Mouse (Mus musculus): ENCODE measurements at regions not wholly inside any gene's neighbourhood (a gene's known extent, or its start where the extent isn't known, plus 50 kb on each side); places are given as distances from the start of the nearest gene placed in this dataset.
A peak's percentile ranks its signal among the peaks of the same experiment; 100 is the strongest.

DNA sequence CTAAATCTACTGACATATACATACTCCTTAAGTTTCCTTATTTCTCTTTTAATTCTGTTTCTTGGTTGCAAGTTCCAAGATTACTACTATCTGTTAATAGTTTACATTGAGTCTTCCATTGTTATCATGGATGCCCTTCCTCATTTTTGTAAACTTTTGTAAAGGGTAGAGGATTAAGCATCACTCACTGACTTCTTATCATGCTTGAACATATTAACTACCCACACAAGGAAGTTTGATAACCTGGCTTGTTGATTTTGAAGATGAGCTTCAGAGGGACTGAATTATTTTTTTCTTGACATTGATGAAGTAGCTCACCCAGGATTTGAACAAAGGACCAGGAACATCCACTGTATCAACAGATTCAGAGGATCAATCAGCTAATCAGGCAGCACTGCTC, 162.8 kb upstream of the Fam98a start:
- no peak for DNase-seq

DNA sequence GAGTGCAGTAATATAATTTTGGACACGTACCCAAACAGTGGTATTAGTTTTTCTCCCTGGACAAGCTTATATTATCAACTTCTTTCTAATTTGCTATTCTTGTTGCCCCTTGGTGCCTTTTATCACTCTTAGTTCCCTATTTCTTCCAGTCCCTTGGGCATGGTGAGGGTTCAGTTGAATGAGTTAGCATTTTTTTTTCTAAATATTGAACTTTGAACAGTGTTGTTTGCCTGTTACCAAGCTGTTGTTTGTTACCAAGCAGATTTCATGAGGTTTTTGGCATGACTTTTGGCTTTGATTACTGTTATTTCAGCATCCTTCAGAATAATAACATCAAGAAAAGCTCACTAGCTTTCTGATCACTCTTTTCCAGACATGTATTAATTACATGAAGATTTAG, 162.3 kb upstream of the Fam98a start:
- no peak for DNase-seq

DNA sequence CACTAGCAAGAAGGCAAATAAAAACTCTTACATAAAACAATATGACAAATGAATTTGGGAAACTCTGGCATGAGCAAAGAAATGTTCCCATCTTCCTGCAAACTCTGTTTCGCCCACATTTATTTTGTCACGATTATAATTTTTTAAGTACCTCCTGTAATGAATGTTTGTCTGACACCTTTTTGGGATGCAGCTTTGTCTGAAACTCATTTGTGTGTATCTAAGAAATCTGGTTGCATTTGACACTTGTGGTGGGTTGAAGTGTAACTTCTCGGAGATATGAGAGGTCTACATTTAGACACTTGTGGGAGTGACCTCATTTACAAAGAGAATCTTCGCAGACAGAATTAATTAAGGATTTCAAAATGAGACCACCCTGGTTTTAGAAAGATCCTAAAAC, 155.9 kb upstream of the Fam98a start:
- no peak for DNase-seq

DNA sequence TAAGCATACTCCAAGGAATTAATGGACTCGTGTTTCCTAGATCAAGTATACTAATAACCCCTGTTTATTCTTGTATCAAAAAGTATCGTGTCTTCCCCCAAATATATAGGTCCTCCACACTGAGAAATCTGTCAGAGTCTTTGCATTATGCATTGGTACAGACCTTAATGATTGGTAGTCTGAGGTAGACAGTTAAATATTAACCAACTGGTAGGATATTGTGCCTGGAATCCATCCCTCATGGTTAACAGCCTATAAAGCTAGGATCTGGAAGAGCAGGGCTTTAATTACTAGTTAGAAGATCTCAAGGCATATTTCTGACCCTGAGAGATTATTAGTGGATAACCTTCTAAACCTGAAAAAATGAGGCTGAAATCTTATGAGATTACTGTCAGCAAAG, 153.6 kb upstream of the Fam98a start:
- no peak for DNase-seq

DNA sequence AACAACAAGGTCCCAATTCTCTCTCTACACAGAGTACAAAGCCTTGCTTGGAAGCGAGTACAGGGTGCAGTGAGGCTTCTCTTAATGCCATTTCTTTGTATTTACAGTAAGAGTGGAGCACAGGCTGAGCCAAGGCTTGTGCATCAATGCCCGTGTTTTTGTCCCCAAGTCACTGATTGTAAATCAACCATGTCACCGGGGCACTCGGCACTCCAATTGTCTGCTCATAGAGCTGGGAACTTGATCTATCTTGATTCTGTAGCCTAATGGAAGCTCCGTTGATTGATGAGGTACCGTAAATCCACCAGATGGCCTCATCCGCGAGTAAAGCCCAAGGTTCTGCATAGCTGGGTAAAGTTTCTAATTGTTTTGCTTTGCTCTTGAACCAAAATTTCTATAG, 152.1 kb upstream of the Fam98a start:
- no peak for DNase-seq

DNA sequence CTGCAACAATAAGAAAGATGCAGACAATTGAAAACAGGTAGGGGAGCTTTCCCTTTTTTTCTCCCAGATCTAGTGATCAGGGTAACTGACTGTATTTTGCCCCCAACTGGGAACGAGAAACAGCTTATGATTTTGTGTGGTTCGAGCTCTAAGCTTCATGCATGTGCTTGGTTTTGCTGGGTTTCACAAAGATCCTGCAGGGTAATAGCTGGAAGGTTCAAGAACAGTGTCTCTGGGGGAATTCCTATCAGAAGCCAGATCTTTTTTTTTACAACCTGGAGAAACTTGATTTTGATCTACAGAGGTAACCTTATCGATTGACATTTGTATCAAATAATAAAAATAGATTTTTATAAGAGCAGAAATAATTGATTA, 145.0 kb upstream of the Fam98a start:
- no peak for DNase-seq

DNA sequence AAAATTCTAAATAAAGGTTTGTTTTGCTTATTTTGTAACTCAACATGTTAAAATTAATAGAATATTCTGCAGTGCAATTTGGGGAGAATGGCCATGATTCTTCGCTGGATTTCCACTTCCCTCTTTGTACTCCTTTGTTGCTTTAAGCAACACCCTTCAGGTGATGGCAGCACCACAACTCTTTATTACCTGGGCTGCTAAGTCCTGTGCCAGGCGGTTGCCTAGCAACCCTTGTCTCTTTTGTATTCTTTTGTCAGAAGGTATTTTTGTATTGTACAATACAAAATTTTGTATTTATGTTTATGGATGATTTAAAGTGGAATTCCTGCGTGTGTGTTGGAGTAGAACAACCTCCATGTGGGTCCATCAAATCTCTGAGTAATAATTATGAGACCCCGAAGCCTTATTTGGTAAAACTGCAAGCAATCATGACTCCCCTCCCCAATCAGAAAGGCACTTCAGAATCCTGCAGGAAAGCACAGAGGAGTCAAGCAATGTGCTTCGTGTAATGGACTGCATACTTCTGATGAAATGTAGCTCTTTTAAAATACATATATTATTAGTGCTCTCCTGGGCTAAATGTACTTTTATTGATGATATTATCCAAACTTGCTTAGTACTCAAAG, 144.5 kb upstream of the Fam98a start:
- DNase-seq, result no peak

DNA sequence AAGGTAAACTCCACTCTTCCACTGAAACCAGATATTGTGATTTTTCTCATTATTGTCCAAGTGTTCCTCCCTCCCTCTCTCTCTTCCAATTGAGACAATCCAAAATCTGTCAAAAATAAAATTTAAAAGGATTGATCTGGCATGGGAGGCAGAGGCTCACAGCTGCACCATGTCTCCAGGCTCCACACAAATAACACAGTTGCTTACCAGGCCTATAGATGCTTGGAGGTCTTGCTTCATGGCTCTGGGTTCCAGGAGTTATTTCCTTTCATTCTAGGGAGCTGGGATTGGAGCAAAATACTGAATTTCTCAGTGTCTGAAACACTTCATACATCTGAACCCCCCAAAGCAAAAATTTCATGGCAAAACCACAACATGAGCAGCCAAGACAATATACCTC, 134.2 kb upstream of the Fam98a start:
- DNase-seq, result no peak

DNA sequence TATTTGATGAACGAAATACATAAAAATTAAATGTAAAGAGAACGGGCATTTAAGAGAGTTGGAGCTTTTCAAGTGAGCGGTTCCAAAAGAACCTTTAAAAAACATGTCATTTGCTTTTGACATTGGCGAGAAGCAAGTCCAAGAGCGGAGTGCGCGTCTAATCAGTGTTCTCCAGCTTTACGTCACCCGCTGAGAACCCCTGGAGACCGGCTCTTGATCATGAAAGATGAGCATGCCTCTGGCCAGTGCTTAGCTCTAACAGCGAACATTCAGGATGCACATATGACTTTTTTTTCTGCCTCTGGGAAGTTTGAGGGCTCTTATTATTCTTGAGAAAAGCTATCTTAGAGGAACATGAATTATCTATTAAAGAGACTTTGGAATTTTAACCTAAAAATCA, 95.2 kb upstream of the Fam98a start:
- DNase-seq, result no peak

DNA sequence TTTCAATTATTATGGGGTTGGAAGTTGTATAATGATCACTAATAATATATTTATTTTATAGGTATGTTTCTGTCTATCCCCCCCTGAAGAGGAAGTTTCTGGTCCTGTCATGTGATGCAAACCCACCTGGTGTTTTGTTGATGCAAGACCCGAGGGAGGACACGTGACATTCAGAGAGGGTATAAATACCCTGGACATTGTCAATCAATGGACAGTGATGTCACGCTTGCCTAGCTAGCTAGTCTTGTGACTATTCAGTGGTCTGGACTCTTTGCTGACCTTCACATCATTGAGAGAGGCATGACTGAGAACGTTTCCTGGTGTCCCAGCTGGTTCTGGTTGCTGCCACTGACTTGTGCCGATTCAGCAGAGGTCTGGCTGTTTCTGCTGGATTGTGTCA, 93.0 kb upstream of the Fam98a start:
- DNase-seq, result no peak

DNA sequence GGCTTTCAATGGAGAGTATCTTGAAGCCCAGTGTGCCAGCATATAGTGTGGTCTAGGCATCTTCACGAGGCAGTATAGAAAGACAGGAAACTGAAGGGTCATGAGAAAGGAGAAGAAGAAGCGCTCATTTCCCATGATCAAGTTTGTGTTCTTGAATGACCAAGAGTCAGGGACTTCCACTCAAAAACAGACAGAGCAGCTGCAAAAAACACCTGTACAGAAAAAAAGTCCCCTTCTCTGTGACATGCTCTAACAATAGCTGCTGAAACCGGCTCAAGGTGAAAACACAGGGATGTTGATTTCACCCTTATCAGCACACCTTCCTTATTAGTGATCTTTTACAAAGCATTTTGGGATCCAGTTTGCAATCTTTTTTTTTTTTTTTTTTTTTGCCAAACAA, 90.6 kb upstream of the Fam98a start:
- DNase-seq, result no peak

DNA sequence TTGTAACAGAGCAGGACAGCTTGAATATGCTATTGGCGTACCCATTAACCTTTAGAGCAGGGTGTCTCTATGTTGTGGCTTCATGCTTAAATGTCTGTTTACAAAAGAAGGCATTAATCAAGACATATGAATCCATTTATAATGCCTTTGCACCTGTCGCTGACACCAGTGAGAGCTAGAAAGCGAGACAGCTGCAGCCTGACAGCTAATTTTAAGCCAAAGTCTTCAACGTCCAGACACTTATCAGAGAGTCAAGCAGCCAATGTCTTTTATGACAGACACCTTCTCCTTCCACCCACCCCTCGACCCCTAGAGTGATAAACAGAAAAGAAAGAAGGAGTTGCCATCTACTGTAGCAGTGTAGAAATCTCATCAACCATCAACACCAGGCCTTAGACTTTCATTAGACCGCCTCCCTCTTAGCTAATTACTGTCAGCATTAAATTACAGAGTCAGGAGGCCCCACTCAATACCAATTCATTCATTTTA, 89.3 kb upstream of the Fam98a start:
- no peak for DNase-seq

DNA sequence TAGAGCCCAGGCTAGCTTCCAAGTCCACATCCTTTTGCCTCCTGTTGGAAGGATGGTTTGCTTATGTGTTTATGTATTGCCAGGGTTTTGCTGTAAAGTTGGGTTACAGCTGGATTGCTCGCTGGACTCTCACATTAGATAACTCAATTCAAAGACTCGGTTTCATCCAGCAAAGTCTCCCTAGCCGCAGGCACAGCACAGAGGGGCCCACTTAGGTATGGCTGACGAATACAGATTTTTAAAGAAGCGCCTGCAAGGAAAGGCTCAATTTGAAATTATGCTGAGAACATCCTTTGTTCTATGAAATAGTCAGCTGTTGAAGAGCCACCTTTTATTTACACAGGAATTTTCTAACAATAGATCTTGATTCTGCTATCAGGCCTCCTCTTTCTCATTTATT, 88.8 kb upstream of the Fam98a start:
- DNase-seq, result no peak

DNA sequence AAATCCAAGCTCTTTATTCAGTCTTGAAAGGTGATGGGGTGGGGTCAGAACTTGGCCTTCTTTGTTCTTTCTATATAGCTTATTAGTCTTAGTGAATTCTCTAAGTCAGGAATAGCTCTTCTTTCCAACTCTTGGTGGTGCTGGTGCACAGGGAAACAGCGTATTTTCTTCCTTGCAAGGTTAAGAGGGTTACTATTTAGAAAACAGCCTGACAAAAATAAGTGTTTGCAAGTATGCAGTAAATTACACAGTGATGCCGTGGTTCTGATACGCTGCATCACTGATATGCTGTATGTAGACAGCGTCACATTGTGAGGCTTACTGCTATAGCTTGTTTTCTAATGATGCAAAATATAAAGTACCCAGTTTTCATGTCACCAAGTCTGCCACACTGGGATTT, 78.1 kb upstream of the Fam98a start:
- no peak for DNase-seq

DNA sequence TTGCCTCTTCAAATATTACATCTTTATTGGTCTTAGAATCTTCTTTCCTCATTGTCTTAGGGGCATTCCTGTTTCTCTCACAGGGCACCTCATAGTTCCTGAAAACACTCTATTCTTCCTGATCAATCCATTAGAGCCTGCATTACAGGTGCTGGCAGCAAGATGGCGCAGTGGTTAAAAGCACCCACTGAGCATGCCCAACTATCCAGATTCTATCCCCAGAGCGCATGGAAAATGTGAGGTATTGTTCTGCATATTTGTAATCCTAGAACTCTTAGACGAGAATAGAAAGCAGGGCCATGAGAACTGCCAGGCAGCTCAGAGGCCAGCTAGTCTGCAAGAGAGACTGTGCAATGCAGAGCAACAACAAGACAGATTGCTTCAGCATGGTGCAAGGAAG, 67.7 kb upstream of the Fam98a start:
- DNase-seq, result no peak

DNA sequence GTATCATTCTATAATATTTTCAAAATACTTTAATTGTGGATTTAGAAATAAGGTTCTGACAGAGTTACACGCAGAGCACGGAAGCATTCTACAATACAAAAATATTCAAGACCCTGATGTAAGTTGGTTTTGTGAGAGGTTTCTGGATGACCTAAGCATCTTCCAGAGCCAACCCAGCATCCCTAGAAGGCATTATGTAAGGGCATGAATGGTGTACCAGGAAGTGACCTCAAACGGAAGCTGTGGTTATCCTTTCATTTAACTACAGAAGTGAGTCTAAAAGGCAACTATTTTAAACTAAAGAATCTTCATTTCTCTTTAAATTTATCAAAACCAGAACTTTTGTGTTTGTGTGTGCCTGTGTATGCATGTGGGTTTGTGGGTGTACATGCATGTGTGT, 66.8 kb upstream of the Fam98a start:
- DNase-seq, result no peak

DNA sequence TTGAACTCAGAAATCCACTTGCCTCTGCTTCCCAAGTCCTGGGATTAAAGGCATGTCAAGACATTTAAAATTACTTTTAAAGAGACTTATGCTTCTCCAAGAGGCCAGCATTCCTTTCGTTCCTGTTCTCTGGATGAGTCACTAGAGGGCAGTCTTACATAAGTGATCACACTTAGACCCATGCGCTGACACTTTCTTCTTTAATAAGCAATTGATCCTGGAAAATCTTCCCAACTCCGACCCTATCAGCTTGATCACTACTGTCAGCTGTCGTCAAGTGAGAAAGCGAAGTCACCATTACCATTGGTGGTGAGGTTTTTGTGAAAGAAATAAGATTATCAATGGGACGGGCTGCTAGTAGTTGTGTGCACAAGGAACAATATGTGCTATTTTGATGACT, 65.5 kb upstream of the Fam98a start:
- no peak for DNase-seq

DNA sequence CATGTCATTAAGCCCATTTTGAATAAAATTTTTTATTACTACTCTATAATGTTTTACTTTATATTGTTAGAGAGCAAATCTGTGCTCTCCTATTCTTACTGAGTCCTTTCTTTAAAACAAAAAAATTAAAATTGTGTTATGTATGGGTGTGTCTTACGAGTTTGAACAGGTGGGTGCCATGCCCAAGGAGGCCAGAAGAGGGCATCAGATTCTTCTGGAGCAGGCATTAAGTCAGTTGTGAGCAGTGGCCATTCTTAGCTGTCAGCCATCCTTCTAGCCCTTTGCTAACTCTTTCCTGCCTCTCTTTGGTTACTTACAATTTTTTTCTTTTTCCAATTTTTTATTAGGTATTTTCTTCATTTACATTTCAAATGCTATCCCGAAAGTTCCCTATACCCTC, 63.6 kb upstream of the Fam98a start:
- peak; percentile 34 for DNase-seq

DNA sequence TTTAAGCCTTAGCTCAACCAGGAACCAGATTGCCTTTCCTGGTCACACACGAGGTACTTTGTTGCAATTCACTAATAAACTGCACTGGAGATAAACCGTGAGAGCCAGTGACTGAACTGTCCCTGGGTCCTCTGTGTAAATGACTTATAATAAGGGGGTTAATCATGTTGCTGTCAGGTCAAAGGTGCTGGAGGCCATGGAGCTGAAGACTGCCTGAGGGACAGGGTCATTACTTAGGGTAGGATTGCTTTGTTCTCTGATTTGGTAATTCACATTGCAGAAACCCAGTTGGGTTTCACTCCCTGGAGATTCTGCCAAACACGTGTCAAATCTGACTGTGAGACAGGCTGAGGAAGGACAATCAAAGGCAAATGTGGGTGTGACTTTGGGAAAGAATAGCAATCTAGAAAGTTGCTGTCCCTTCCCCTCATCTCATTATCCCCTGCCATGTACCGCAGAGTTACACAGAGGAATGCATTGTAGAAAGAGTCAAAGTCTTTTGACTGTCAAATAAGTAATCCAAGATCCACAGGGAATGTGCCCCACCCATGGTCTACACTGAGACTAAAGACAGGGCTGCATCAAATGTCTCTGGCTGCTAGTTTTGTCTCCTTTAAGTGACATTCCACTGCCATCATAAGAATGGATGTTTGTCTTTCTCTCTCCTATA, 51.8 kb upstream of the Fam98a start:
- no peak for DNase-seq
